Comparison of ENCODE assay signal across 22 mouse cellular contexts in genomic region chr1:21251661-21252060, GRCm38 (mm10). TPM values are rescaled to one million over a fixed set of nuclear protein-coding genes. Genes with fewer than 3 reads are reported as not detected.
DNase-seq lines count a peak whose midpoint lies in the region; ATAC-seq and TF ChIP-seq lines count a peak whose summit lies in the region.
"Had no signal": no experiment of that assay in that cellular context is flagged by ENCODE, and none has a peak within 500 bp of the region (broad histone marks: within the 10 kb centered on the region; RNA-seq: fewer than 3 reads in every experiment).

No protein-coding gene starts in this region.

- 0 out of 2 replicates have a peak overlapping the region, but pooled peaks have one; percentile 24 for H3K9ac ChIP-seq in liver, adult 2 months (ENCODE audit: low read depth, low read length)
- H3K9ac ChIP-seq in liver, embryonic 11.5 days (ENCODE audit: low read depth, low read length) = no peak overlapping the region
- no peak overlapping the region for H3K9ac ChIP-seq in neural tube, embryonic 12.5 days
- H3K9ac ChIP-seq in neural tube, embryonic 15.5 days (replicated peaks) = no peak overlapping the region
- H3K9ac ChIP-seq: embryonic facial prominence, embryonic 13.5 days; forebrain, embryonic 13.5 days; forebrain, postnatal 0 days; heart, embryonic 15.5 days had no signal

- no peaks in the 10 kb centered on the region for H3K9me3 ChIP-seq in liver, embryonic 11.5 days (ENCODE audit: control insufficient read depth, low read length)
- no peaks in the 10 kb centered on the region for H3K9me3 ChIP-seq in neural tube, embryonic 12.5 days
- H3K9me3 ChIP-seq in neural tube, embryonic 15.5 days (replicated peaks) = no peaks in the 10 kb centered on the region
- H3K9me3 ChIP-seq: embryonic facial prominence, embryonic 13.5 days; forebrain, embryonic 13.5 days; heart, embryonic 15.5 days had no signal

- no peaks in the 10 kb centered on the region for H3K27me3 ChIP-seq in liver, adult 2 months (ENCODE audit: control insufficient read depth, insufficient read depth, low read length)
- H3K27me3 ChIP-seq in liver, embryonic 11.5 days (replicated peaks; ENCODE audit: control insufficient read depth, insufficient read depth, low read length) = no peaks in the 10 kb centered on the region
- H3K27me3 ChIP-seq in neural tube, embryonic 12.5 days (replicated peaks) = no peaks in the 10 kb centered on the region
- H3K27me3 ChIP-seq in neural tube, embryonic 15.5 days (replicated peaks) = no peaks in the 10 kb centered on the region
- H3K27me3 ChIP-seq: embryonic facial prominence, embryonic 13.5 days; forebrain, embryonic 13.5 days; heart, embryonic 15.5 days had no signal

- H3K4me2 ChIP-seq in liver, embryonic 11.5 days = no peak overlapping the region
- no peak overlapping the region for H3K4me2 ChIP-seq in neural tube, embryonic 12.5 days (replicated peaks)
- no peak overlapping the region for H3K4me2 ChIP-seq in neural tube, embryonic 15.5 days
- H3K4me2 ChIP-seq: embryonic facial prominence, embryonic 13.5 days; forebrain, embryonic 13.5 days; heart, embryonic 11.5 days; heart, embryonic 15.5 days had no signal

- no peaks in the 10 kb centered on the region for H3K79me2 ChIP-seq in liver, adult 2 months (ENCODE audit: control insufficient read depth, insufficient read depth, low read length)

- no peak for TF ChIP-seq CTCF in liver, adult 2 months (IDR thresholded peaks at IDR 0.05; ENCODE audit: low read depth, low read length)

- no peak overlapping the region for H3K27ac ChIP-seq in liver, adult 2 months (replicated peaks; ENCODE audit: insufficient read depth, low read depth, low read length)
- no peak overlapping the region for H3K27ac ChIP-seq in liver, embryonic 11.5 days (ENCODE audit: low read depth, low read length)
- H3K27ac ChIP-seq in neural tube, embryonic 12.5 days = no peak overlapping the region
- H3K27ac ChIP-seq in neural tube, embryonic 15.5 days (replicated peaks) = no peak overlapping the region
- H3K27ac ChIP-seq: embryonic facial prominence, embryonic 13.5 days; forebrain, embryonic 13.5 days; heart, embryonic 15.5 days; hindbrain, postnatal 0 days had no signal

- H3K36me3 ChIP-seq in liver, adult 2 months (ENCODE audit: control insufficient read depth, insufficient read depth, low read length) = peaks cover 58% of the 10 kb centered on the region
- H3K36me3 ChIP-seq in liver, embryonic 11.5 days (ENCODE audit: control insufficient read depth, insufficient read depth, low read length) = no peaks in the 10 kb centered on the region
- H3K36me3 ChIP-seq in neural tube, embryonic 12.5 days = no peaks in the 10 kb centered on the region
- no peaks in the 10 kb centered on the region for H3K36me3 ChIP-seq in neural tube, embryonic 15.5 days
- H3K36me3 ChIP-seq: embryonic facial prominence, embryonic 13.5 days; heart, embryonic 15.5 days had no signal

- no peak for TF ChIP-seq POLR2A in liver, adult 2 months (IDR thresholded peaks at IDR 0.05; ENCODE audit: extremely low read depth, insufficient read depth, low read length)

- 49% methylated on average over 6 of the region's 6 CpGs for WGBS in liver, adult 2 months
- 76% methylated on average over 6 of the region's 6 CpGs for WGBS in liver, embryonic 11.5 days
- 30% methylated on average over 6 of the region's 6 CpGs for WGBS in neural tube, embryonic 12.5 days
- 18% methylated on average over 6 of the region's 6 CpGs for WGBS in neural tube, embryonic 15.5 days

- DNase-seq in liver, adult 2 months (ENCODE audit: extremely low read depth, low read depth, low spot score) = peak; percentile 55
- no peak for DNase-seq in liver, embryonic 11.5 days (ENCODE audit: low spot score)
- peak; percentile 22 for DNase-seq in embryo, embryonic 9.5 days (ENCODE audit: extremely low spot score)
- no peak for DNase-seq in thymus, adult 18-20 months
- DNase-seq in frontal cortex, postnatal 36 days (ENCODE audit: low spot score in 2 of 2) = no peak
- DNase-seq: adrenal gland, adult 2 months; adrenal gland, postnatal 25 days; cerebellum, adult 18-20 months; cerebellum, adult 9-11 months; cerebellum, postnatal 36 days; forebrain, postnatal 0 days; gastrocnemius, postnatal 36 days; heart, adult 18-20 months; heart, postnatal 14 days had no signal

- ATAC-seq in liver, embryonic 11.5 days (replicated peaks; ENCODE audit: low FRiP score) = no peak
- ATAC-seq in neural tube, embryonic 12.5 days (ENCODE audit: low FRiP score, low read depth) = 0 out of 2 replicates have a peak, but pooled peaks have one; percentile 13
- ATAC-seq in neural tube, embryonic 15.5 days (ENCODE audit: low FRiP score) = no peak
- ATAC-seq: forebrain, embryonic 13.5 days; forebrain, postnatal 0 days; hindbrain, postnatal 0 days had no signal

- H3K4me1 ChIP-seq in liver, adult 2 months (ENCODE audit: control insufficient read depth, insufficient read depth, low read length) = peaks cover 18% of the 10 kb centered on the region
- no peaks in the 10 kb centered on the region for H3K4me1 ChIP-seq in liver, embryonic 11.5 days (replicated peaks; ENCODE audit: control insufficient read depth, insufficient read depth, low read length)
- H3K4me1 ChIP-seq in neural tube, embryonic 12.5 days = no peaks in the 10 kb centered on the region
- H3K4me1 ChIP-seq in neural tube, embryonic 15.5 days = no peaks in the 10 kb centered on the region
- H3K4me1 ChIP-seq: forebrain, embryonic 13.5 days; heart, embryonic 15.5 days had no signal

- no peak overlapping the region for H3K4me3 ChIP-seq in liver, adult 2 months (ENCODE audit: insufficient read depth, low read depth, low read length)
- no peak overlapping the region for H3K4me3 ChIP-seq in liver, embryonic 11.5 days (ENCODE audit: low read depth, low read length)
- H3K4me3 ChIP-seq in neural tube, embryonic 12.5 days = no peak overlapping the region
- no peak overlapping the region for H3K4me3 ChIP-seq in neural tube, embryonic 15.5 days (replicated peaks)
- H3K4me3 ChIP-seq: embryonic facial prominence, embryonic 13.5 days; forebrain, embryonic 13.5 days; heart, embryonic 15.5 days had no signal

RNA-seq across cellular contexts. Expression of gene Gsta3, which starts 11.3 kb away (rescaled TPM):
- total RNA-seq in liver, adult 2 months (2014; rRNA removed) = 1,830 and 2,301 TPM in 2 replicates
- polyA plus RNA-seq in liver, adult 2 months (2012; rRNA removed) = 586 and 693 TPM in 2 replicates
- polyA plus RNA-seq in liver, embryonic 11.5 days (2014; fragmentation: Nextera tagmentation; extraction: Ambion mirVana) = 0.62 and 1.5 TPM in 2 replicates
- polyA plus RNA-seq in neural tube, embryonic 12.5 days (2016; fragmentation: Nextera tagmentation; extraction: Ambion mirVana) = 0.14 and 0.32 TPM in 2 replicates
- polyA plus RNA-seq in neural tube, embryonic 15.5 days (2015; fragmentation: Nextera tagmentation; extraction: Ambion mirVana) = 0.68 and 1.6 TPM in 2 replicates
- total RNA-seq: forebrain, postnatal 0 days; hematopoietic stem cell, adult 5-6 weeks had no signal

RNA-seq across cellular contexts. Expression of gene Tmem14a, which starts 33.3 kb away (rescaled TPM):
- 6.2 and 8.1 TPM in 2 replicates for total RNA-seq in liver, adult 2 months (2014; rRNA removed)
- polyA plus RNA-seq in liver, adult 2 months (2012; rRNA removed) = 3.0 and 3.8 TPM in 2 replicates
- polyA plus RNA-seq in liver, embryonic 11.5 days (2014; fragmentation: Nextera tagmentation; extraction: Ambion mirVana) = 6.8 and 8.0 TPM in 2 replicates
- 13.4 and 13.9 TPM in 2 replicates for polyA plus RNA-seq in neural tube, embryonic 12.5 days (2016; fragmentation: Nextera tagmentation; extraction: Ambion mirVana)
- polyA plus RNA-seq in neural tube, embryonic 15.5 days (2015; fragmentation: Nextera tagmentation; extraction: Ambion mirVana) = 18.9 and 22.6 TPM in 2 replicates

Comparison
In these comparisons a context has a peak if more than half of its experiments do, and no peak if none do; other contexts are left out.
1. DNase-seq: peak in liver, adult 2 months (single experiment) and embryo, embryonic 9.5 days (single experiment); none in liver, embryonic 11.5 days (single experiment), thymus, adult 18-20 months (0 of 2) and frontal cortex, postnatal 36 days (0 of 2).
2. RNA of gene Gsta3, which starts 11.3 kb away (polyA plus RNA-seq): 586 to 693 TPM in liver, adult 2 months; 0.68 to 1.6 TPM in neural tube, embryonic 15.5 days, 0.62 to 1.5 TPM in liver, embryonic 11.5 days and 0.14 to 0.32 TPM in neural tube, embryonic 12.5 days; every median in the first group is over 100 times any median in the second.